Mouse (Mus musculus) ES-E14 (cell line): ENCODE measurements at regions not wholly inside any gene's neighbourhood (a gene's known extent, or its start where the extent isn't known, plus 50 kb on each side); places are given as distances from the start of the nearest gene placed in this dataset.
A peak's percentile ranks its signal among the peaks of the same experiment; 100 is the strongest.

Source experiments
- DNase-seq: peaks from one replicate; pipeline ENCODE4 v3.0.0-alpha.2; 2013; ENCODE audit warnings: low read depth, low spot score
- H3K27ac ChIP-seq: 2 replicates; pipeline ENCODE4 v1.5.1; 2012; ENCODE audit warnings: low read depth, mild to moderate bottlenecking, low read length, moderate library complexity, mixed read lengths; ENCODE audit not compliant: poor library complexity, insufficient read depth, severe bottlenecking
- H3K36me3 ChIP-seq: 2 replicates; pipeline ENCODE4 v1.6.1; 2012; ENCODE audit warnings: mild to moderate bottlenecking, low read length, moderate library complexity, mixed read lengths; ENCODE audit not compliant: control insufficient read depth, poor library complexity, insufficient read depth, severe bottlenecking
- H3K4me1 ChIP-seq, 2 experiments: fragments of 150-350 bp in 1 of 2; sonication (generic) in 1 of 2; 2 replicates each; pipeline ENCODE4 v1.6.1; 2012; ENCODE audit warnings: low read length in 2 of 2, mild to moderate bottlenecking in 1 of 2, mixed read lengths in 1 of 2; ENCODE audit not compliant: control insufficient read depth in 2 of 2, insufficient read depth in 2 of 2, poor library complexity in 1 of 2
- H3K4me3 ChIP-seq, 2 experiments: fragments of 150-350 bp in 1 of 2; sonication (generic) in 1 of 2; 2 replicates each; pipeline ENCODE4 v1.5.1; 2012; ENCODE audit warnings: low read length in 2 of 2, low read depth in 1 of 2, mild to moderate bottlenecking in 1 of 2, mixed read lengths in 1 of 2; ENCODE audit not compliant: insufficient read depth in 1 of 2, poor library complexity in 1 of 2, severe bottlenecking in 1 of 2
- H3K9ac ChIP-seq: 2 replicates; pipeline ENCODE4 v1.6.1; 2012; ENCODE audit warnings: low read depth, mild to moderate bottlenecking, low read length, mixed read lengths; ENCODE audit not compliant: poor library complexity, insufficient read depth, severe bottlenecking
- H3K9me3 ChIP-seq: fragments of 150-350 bp; sonication (generic); 2 replicates; pipeline ENCODE4 v1.6.1; 2012; ENCODE audit warnings: low read depth, mild to moderate bottlenecking, low read length; ENCODE audit not compliant: control insufficient read depth, insufficient read depth
- CHD2 ChIP-seq: IDR thresholded peaks from 2 replicates; pipeline ENCODE4 v1.6.1; 2014; ENCODE audit warnings: mild to moderate bottlenecking, low read depth, low read length, inconsistent platforms
- HCFC1 ChIP-seq: IDR thresholded peaks from 2 replicates; pipeline ENCODE4 v1.6.1; 2012; ENCODE audit warnings: low read length, inconsistent platforms, borderline replicate concordance; ENCODE audit not compliant: insufficient read depth
- MAFK ChIP-seq: IDR thresholded peaks from 2 replicates; pipeline ENCODE4 v1.6.1; 2014; ENCODE audit warnings: mild to moderate bottlenecking, low read depth, low read length, inconsistent platforms; ENCODE audit not compliant: insufficient read depth
- ZC3H11A ChIP-seq: IDR thresholded peaks from 2 replicates; pipeline ENCODE4 v1.6.1; 2012; ENCODE audit warnings: low read depth, mild to moderate bottlenecking, inconsistent platforms, low read length, borderline replicate concordance
- ZNF384 ChIP-seq: IDR thresholded peaks from 2 replicates; pipeline ENCODE4 v1.6.1; 2012; ENCODE audit warnings: low read depth, low read length, inconsistent platforms
- in situ Hi-C, 2 experiments: fragments of 600-800 bp; cut with MboI; formaldehyde crosslinking; loops; one replicate each; pipeline ENCODE4 v1.15.1; 2025; ENCODE audit warnings: low sequenced_read_pairs in 2 of 2, inconsistent platforms in 1 of 2; ENCODE audit not compliant: unreplicated experiment in 2 of 2

DNA sequence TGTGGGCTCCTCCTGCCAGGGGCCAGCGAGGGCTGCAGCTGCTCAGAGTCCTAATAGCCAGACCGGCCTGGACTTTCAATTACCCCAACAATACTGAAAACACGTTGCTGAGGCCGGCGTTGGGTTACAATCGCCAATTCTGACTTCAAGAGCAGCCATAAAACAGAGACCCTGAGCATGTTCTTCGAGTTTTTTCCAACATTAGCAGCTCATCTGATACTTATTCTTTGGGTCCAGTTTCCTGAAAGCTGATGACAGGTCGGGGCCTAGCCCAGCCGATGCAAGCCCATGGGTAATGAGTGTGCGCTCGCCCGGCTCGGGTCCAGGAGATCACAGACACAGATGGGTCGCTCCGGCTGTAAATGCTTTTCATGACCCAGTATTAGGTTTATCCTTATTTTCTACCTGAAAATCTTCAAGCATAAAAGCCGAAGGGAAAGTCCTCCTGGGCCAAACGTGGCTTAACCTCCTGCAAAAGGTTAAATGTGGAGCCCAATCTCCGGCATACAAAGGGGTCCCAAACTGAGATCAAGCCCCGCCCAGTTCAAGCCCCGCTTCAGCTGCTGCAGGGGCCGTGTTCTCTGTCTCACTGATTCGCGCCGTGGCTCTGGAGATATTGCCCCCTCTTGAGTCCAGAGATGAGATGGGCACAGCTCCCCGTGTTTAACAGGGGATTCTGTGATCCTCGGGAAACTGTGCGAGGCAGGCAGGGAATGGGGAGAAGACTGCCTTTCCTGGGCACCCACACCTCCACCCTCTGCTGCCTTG is 73.6 kb upstream of the Actrt2 start:
- no peak overlapping the region for H3K9ac ChIP-seq
- no peak overlapping the region for H3K27ac ChIP-seq
- in situ Hi-C loops, result no loop called here
- no peaks in the 10 kb centered on the region for H3K36me3 ChIP-seq
- DNase-seq, result no peak
- H3K4me3 ChIP-seq, result peak overlapping the region in 1 of 2 experiments; percentile 9; a peak in 2 of 4 replicates
- TF ChIP-seq ZNF384 (no peak), CHD2 (no peak), MAFK (no peak), ZC3H11A (no peak)
- H3K9me3 ChIP-seq, result no peaks in the 10 kb centered on the region
- H3K4me1 ChIP-seq, result no peaks in the 10 kb centered on the region

DNA sequence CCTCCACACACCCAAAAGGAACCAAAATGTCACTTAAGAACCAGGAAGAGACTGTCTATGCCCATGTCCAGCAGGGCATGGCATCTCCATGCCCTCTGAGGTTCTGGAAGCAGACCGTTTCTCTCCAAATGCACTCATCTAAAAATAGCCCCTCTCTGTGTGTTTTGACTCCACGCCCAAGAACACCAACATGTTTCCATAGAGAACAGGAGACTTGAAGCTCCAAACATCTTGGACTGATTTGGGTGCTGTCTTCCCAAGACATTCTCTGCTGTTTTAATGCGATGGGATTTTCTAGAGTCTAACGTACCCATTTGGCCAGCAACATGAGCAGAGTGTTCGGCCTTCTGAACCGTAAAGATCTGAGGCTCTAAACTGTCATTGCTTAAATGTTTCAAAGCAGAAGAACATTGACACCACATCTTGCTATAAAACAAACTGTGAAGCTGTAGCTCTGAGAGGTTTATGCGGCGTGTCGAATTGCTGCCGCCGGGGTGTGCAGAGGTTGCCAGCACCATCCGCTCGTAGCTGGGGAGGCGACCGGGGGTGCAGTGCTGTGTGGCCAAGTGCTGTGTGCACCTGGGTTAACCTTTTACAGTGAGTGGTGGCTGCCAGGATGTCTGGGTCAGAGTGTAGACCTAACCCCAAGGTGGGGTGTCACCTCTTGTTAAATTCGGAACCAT is 78.8 kb upstream of the Actrt2 start:
- no peaks in the 10 kb centered on the region for H3K36me3 ChIP-seq
- no peak overlapping the region for H3K9ac ChIP-seq
- TF ChIP-seq ZNF384 (no peak), MAFK (no peak), ZC3H11A (no peak), CHD2 (no peak), HCFC1 (no peak)
- H3K9me3 ChIP-seq, result no peaks in the 10 kb centered on the region
- in situ Hi-C loops, result no loop called here
- DNase-seq, result no peak
- no peak overlapping the region for H3K27ac ChIP-seq
- peaks cover 0 to 3% of the 10 kb centered on the region in 2 experiments; a peak in 1 of 4 replicates for H3K4me1 ChIP-seq
- no peak overlapping the region for H3K4me3 ChIP-seq

DNA sequence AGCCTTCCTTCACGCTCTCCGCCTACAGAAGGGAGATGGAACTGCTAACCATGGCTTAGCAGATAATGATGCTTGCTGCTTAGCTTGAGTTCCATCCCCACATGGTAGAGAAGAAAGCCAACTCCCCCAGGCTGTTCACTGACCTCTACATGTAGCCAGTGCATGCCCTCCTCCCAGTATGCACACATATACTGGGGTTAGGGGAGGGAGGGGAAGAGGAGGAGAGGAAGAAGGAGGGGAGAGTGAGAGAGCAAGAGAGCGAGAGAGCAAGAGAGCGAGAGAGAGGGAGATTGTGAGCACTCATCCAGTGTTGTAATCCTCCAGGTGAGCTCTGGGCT is 79.3 kb upstream of the Actrt2 start:
- Histone ChIP-seq H3K4me3 (no peak overlapping the region), H3K27ac (no peak overlapping the region), H3K9me3 (no peaks in the 10 kb centered on the region), H3K36me3 (no peaks in the 10 kb centered on the region), H3K9ac (no peak overlapping the region), H3K4me1 (peaks cover 0 to 3% of the 10 kb centered on the region in 2 experiments; a peak in 1 of 4 replicates)
- no peak for DNase-seq
- in situ Hi-C loops, result no loop called here
- no peak for TF ChIP-seq CHD2
- no peak for TF ChIP-seq ZNF384
- TF ChIP-seq MAFK, result no peak
- no peak for TF ChIP-seq ZC3H11A
- no peak for TF ChIP-seq HCFC1

DNA sequence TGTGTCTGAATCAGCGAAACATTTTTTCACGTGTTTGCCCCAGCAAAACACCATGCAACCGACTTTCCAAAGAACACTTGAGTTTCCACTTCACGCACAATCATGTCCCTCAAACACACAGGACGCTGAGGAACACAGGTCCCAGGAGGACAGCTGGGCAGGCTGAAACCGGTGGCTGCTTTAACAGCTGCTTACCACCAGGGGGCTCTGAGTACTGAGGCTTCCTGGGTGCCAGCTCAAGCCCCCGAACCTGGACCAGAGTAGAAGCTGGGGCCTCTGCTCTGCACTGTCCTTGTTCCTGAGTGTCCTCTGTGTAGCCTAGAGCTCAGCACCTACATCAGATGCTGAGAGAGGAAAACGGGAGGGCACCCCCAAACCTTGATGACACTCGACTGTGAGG is 81.5 kb upstream of the Actrt2 start:
- H3K4me3 ChIP-seq, result no peak overlapping the region
- no peak overlapping the region for H3K27ac ChIP-seq
- in situ Hi-C loops, result no loop called here
- TF ChIP-seq MAFK (no peak), ZC3H11A (no peak), HCFC1 (no peak), ZNF384 (no peak)
- H3K4me1 ChIP-seq, result peaks cover 0 to 3% of the 10 kb centered on the region in 2 experiments; a peak in 1 of 4 replicates
- H3K9me3 ChIP-seq, result no peaks in the 10 kb centered on the region
- no peaks in the 10 kb centered on the region for H3K36me3 ChIP-seq
- no peak overlapping the region for H3K9ac ChIP-seq
- no peak for DNase-seq
